Comparison of ENCODE assay signal across 16 mouse cellular contexts in genomic region chr2:116181861-116182260, GRCm38 (mm10).
DNase-seq lines count a peak whose midpoint lies in the region; ATAC-seq and TF ChIP-seq lines count a peak whose summit lies in the region.
"Had no signal": no experiment of that assay in that cellular context is flagged by ENCODE, and none has a peak within 500 bp of the region (broad histone marks: within the 10 kb centered on the region; RNA-seq: fewer than 3 reads in every experiment).

No protein-coding gene starts in this region.

- no peak overlapping the region for H3K4me3 ChIP-seq in midbrain, embryonic 13.5 days (replicated peaks)
- H3K4me3 ChIP-seq: embryonic facial prominence, embryonic 13.5 days; heart, adult 2 months; hindbrain, embryonic 13.5 days had no signal

- no peaks in the 10 kb centered on the region for H3K36me3 ChIP-seq in midbrain, embryonic 13.5 days
- H3K36me3 ChIP-seq: embryonic facial prominence, embryonic 13.5 days; hindbrain, embryonic 13.5 days had no signal

- no peak for TF ChIP-seq POLR2A in brain, embryonic 14.5 days (IDR thresholded peaks at IDR 0.05; ENCODE audit: borderline replicate concordance, extremely low read depth, insufficient read depth, insufficient read length, poor library complexity, severe bottlenecking)

- TF ChIP-seq CTCF in brain, embryonic 14.5 days (IDR thresholded peaks at IDR 0.05; ENCODE audit: borderline replicate concordance, extremely low read depth, insufficient read depth, insufficient read length) = no peak

- no peak overlapping the region for H3K9ac ChIP-seq in midbrain, embryonic 13.5 days (replicated peaks)
- H3K9ac ChIP-seq: embryonic facial prominence, embryonic 13.5 days; hindbrain, embryonic 13.5 days had no signal

- DNase-seq in brain, embryonic 14.5 days (ENCODE audit: low read depth) = peak; percentile 17
- DNase-seq in layer of hippocampus, adult 11-12 months (ENCODE audit: low spot score) = peak; percentile 64
- peak; percentile 58 to 63 for DNase-seq in layer of hippocampus, postnatal 36 days
- peak; percentile 43 to 48 for DNase-seq in right cerebral cortex, postnatal 10 days (ENCODE audit: low spot score in 2 of 2)
- no peak for DNase-seq in Muller cell, postnatal 12 days (ENCODE audit: inconsistent ontology term)
- DNase-seq: cerebellum, adult 8-10 months; heart, adult 2 months; kidney, adult 11 months; kidney, postnatal 25 days; lung, postnatal 4 days; midbrain, embryonic 14.5 days; thymus, postnatal 36 days had no signal

- WGBS in midbrain, embryonic 13.5 days = 85% methylated on average over 11 of the region's 11 CpGs

- no peak for ATAC-seq in megakaryocyte progenitor cell, adult 5-6 weeks (replicated peaks; ENCODE audit: poor library complexity)
- ATAC-seq in midbrain, embryonic 13.5 days = no peak

- H3K9me3 ChIP-seq in midbrain, embryonic 13.5 days = no peaks in the 10 kb centered on the region
- H3K9me3 ChIP-seq: embryonic facial prominence, embryonic 13.5 days; hindbrain, embryonic 13.5 days had no signal

- no peaks in the 10 kb centered on the region for H3K4me1 ChIP-seq in midbrain, embryonic 13.5 days (replicated peaks)
- H3K4me1 ChIP-seq: embryonic facial prominence, embryonic 13.5 days; hindbrain, embryonic 13.5 days had no signal

- no peaks in the 10 kb centered on the region for H3K27me3 ChIP-seq in midbrain, embryonic 13.5 days
- H3K27me3 ChIP-seq: embryonic facial prominence, embryonic 13.5 days; hindbrain, embryonic 13.5 days had no signal

- H3K27ac ChIP-seq in midbrain, embryonic 13.5 days = no peak overlapping the region
- H3K27ac ChIP-seq: embryonic facial prominence, embryonic 13.5 days; heart, adult 2 months; hindbrain, embryonic 13.5 days had no signal

- H3K4me2 ChIP-seq in midbrain, embryonic 13.5 days (replicated peaks) = no peak overlapping the region
- H3K4me2 ChIP-seq: embryonic facial prominence, embryonic 13.5 days; hindbrain, embryonic 13.5 days had no signal
